Mouse (Mus musculus) limb, embryonic 15.5 days (tissue): ENCODE measurements around the gene Sap30bp. TPM values are rescaled to one million over a fixed set of nuclear protein-coding genes. Genes with fewer than 3 reads are reported as not detected.

Source experiments
- ATAC-seq: fragments of 200-750 bp; cut with Nextera tagmentation; 2 replicates; pipeline ENCODE4 v1.8.0; 2017; ENCODE audit warnings: low read depth, moderate TSS enrichment; ENCODE audit not compliant: insufficient number of reproducible peaks, low FRiP score, low TSS enrichment
- H3K27ac ChIP-seq: fragments of 300-500 bp; sonication (generic); 2 replicates; pipeline ENCODE4 v1.5.1; 2015; ENCODE audit warnings: moderate library complexity, mild to moderate bottlenecking, inconsistent platforms
- H3K27me3 ChIP-seq: fragments of 300-500 bp; sonication (generic); 2 replicates; pipeline ENCODE4 v1.6.1; 2015; ENCODE audit warnings: inconsistent platforms
- H3K36me3 ChIP-seq: fragments of 300-500 bp; sonication (generic); 2 replicates; pipeline ENCODE4 v1.6.1; 2015; ENCODE audit warnings: inconsistent platforms
- H3K4me1 ChIP-seq: fragments of 300-500 bp; sonication (generic); 2 replicates; pipeline ENCODE4 v1.6.1; 2015; ENCODE audit warnings: inconsistent platforms
- H3K4me2 ChIP-seq: fragments of 300-500 bp; sonication (generic); 2 replicates; pipeline ENCODE4 v1.6.1; 2015; ENCODE audit warnings: mild to moderate bottlenecking, inconsistent platforms
- H3K4me3 ChIP-seq: fragments of 300-500 bp; sonication (generic); 2 replicates; pipeline ENCODE4 v1.5.1; 2015; ENCODE audit warnings: mild to moderate bottlenecking, inconsistent platforms
- H3K9ac ChIP-seq: fragments of 300-500 bp; sonication (generic); 2 replicates; pipeline ENCODE4 v1.6.1; 2015; ENCODE audit warnings: inconsistent platforms
- H3K9me3 ChIP-seq: fragments of 300-500 bp; sonication (generic); 2 replicates; pipeline ENCODE4 v1.6.1; 2016; ENCODE audit warnings: inconsistent platforms
- WGBS: fragments of 180-500 bp; shearing (Covaris S2); methylation state at CpG from one replicate; pipeline ENCODE4 v1.1.7; 2015; 5-methylcytosine and 5-hydroxymethylcytosine counted together
- polyA plus RNA-seq: library from polyadenylated mRNA; unstranded; fragments of >200 nt; fragmentation: Nextera tagmentation; extraction: Ambion mirVana; gene quantifications from 2 replicates; pipeline ENCODE4 v1.2.1, GENCODE M21; 2015

Sap30bp gene
- polyA plus RNA-seq, 1 experiment from 2014 or later, result 36.1 TPM

- ATAC-seq, result no peak
- Histone ChIP-seq H3K4me2 (no peak overlapping the region), H3K4me1 (no peaks in the 10 kb centered on the region), H3K9me3 (no peaks in the 10 kb centered on the region), H3K27ac (no peak overlapping the region), H3K4me3 (no peak overlapping the region), H3K36me3 (no peaks in the 10 kb centered on the region), H3K27me3 (peaks cover 10% of the 10 kb centered on the region; the same call in 1 of the 2 replicates), H3K9ac (no peak overlapping the region)
- WGBS, result 61% methylated on average over 4 of the region's 4 CpGs
Measured at GRCm38 (mm10) chr11:115992098-115992497, 59.0 kb downstream of the Sap30bp start.

GRCm38 (mm10) chr11:115995256-115995655 lies 62.2 kb downstream of the Sap30bp start:
- Histone ChIP-seq H3K4me2 (no peak overlapping the region), H3K27ac (no peak overlapping the region), H3K9ac (no peak overlapping the region), H3K4me3 (no peak overlapping the region), H3K9me3 (no peaks in the 10 kb centered on the region), H3K27me3 (no peaks in the 10 kb centered on the region), H3K36me3 (no peaks in the 10 kb centered on the region), H3K4me1 (peaks cover 4% of the 10 kb centered on the region; the same call in 1 of the 2 replicates)
- ATAC-seq, result no peak
- 82% methylated on average over 3 of the region's 3 CpGs for WGBS

GRCm38 (mm10) chr11:115997047-115997446 lies 64.0 kb downstream of the Sap30bp start:
- peaks cover 4% of the 10 kb centered on the region; the same call in 1 of the 2 replicates for H3K4me1 ChIP-seq
- H3K4me3 ChIP-seq, result no peak overlapping the region
- ATAC-seq, result no peak
- no peak overlapping the region for H3K4me2 ChIP-seq
- WGBS, result 69% methylated on average over 4 of the region's 4 CpGs
- H3K27ac ChIP-seq, result no peak overlapping the region
- H3K9me3 ChIP-seq, result no peaks in the 10 kb centered on the region
- no peaks in the 10 kb centered on the region for H3K27me3 ChIP-seq
- H3K9ac ChIP-seq, result no peak overlapping the region
- no peaks in the 10 kb centered on the region for H3K36me3 ChIP-seq

GRCm38 (mm10) chr11:115997662-115998061 lies 64.6 kb downstream of the Sap30bp start:
- Histone ChIP-seq H3K9ac (no peak overlapping the region), H3K4me2 (no peak overlapping the region), H3K27ac (no peak overlapping the region), H3K27me3 (no peaks in the 10 kb centered on the region), H3K36me3 (no peaks in the 10 kb centered on the region), H3K9me3 (no peaks in the 10 kb centered on the region), H3K4me1 (peaks cover 4% of the 10 kb centered on the region; the same call in 1 of the 2 replicates), H3K4me3 (no peak overlapping the region)
- WGBS, result 66% methylated on average over 5 of the region's 5 CpGs
- no peak for ATAC-seq

- Histone ChIP-seq H3K27me3 (no peaks in the 10 kb centered on the region), H3K9ac (no peak overlapping the region), H3K9me3 (no peaks in the 10 kb centered on the region), H3K27ac (no peak overlapping the region), H3K36me3 (no peaks in the 10 kb centered on the region), H3K4me1 (peaks cover 4% of the 10 kb centered on the region; the same call in 1 of the 2 replicates), H3K4me2 (no peak overlapping the region), H3K4me3 (no peak overlapping the region)
- ATAC-seq, result no peak
- WGBS, result 84% methylated on average over 7 of the region's 7 CpGs
Measured at GRCm38 (mm10) chr11:115999027-115999426, 65.9 kb downstream of the Sap30bp start.

- Histone ChIP-seq H3K9ac (no peak overlapping the region), H3K4me2 (no peak overlapping the region), H3K27me3 (no peaks in the 10 kb centered on the region), H3K4me3 (no peak overlapping the region), H3K36me3 (no peaks in the 10 kb centered on the region), H3K4me1 (peaks cover 5% of the 10 kb centered on the region), H3K27ac (no peak overlapping the region), H3K9me3 (no peaks in the 10 kb centered on the region)
- ATAC-seq, result 0 out of 2 replicates have a peak, but pooled peaks have one; percentile 28
- WGBS, result 11% methylated on average over 14 of the region's 14 CpGs
Measured at GRCm38 (mm10) chr11:115999538-116000143, 66.6 kb downstream of the Sap30bp start.

GRCm38 (mm10) chr11:116000607-116001006 lies 67.5 kb downstream of the Sap30bp start:
- ATAC-seq, result no peak
- H3K4me1 ChIP-seq, result peaks cover 14% of the 10 kb centered on the region
- H3K27ac ChIP-seq, result no peak overlapping the region
- H3K4me2 ChIP-seq, result no peak overlapping the region
- H3K4me3 ChIP-seq, result no peak overlapping the region
- no peak overlapping the region for H3K9ac ChIP-seq
- 53% methylated on average over 10 of the region's 10 CpGs for WGBS
- H3K27me3 ChIP-seq, result no peaks in the 10 kb centered on the region
- H3K36me3 ChIP-seq, result no peaks in the 10 kb centered on the region
- no peaks in the 10 kb centered on the region for H3K9me3 ChIP-seq

- H3K9me3 ChIP-seq, result no peaks in the 10 kb centered on the region
- H3K4me1 ChIP-seq, result peaks cover 24% of the 10 kb centered on the region
- peaks cover 1% of the 10 kb centered on the region; the same call in 1 of the 2 replicates for H3K36me3 ChIP-seq
- ATAC-seq, result no peak
- WGBS, result 60% methylated on average over 6 of the region's 6 CpGs
- no peak overlapping the region for H3K9ac ChIP-seq
- no peak overlapping the region for H3K4me2 ChIP-seq
- no peaks in the 10 kb centered on the region for H3K27me3 ChIP-seq
- no peak overlapping the region for H3K27ac ChIP-seq
- no peak overlapping the region for H3K4me3 ChIP-seq
Measured at GRCm38 (mm10) chr11:116001725-116002124, 68.6 kb downstream of the Sap30bp start.

- Histone ChIP-seq H3K9me3 (no peaks in the 10 kb centered on the region), H3K4me1 (peaks cover 24% of the 10 kb centered on the region), H3K4me3 (no peak overlapping the region), H3K27ac (no peak overlapping the region), H3K4me2 (no peak overlapping the region), H3K27me3 (no peaks in the 10 kb centered on the region), H3K9ac (no peak overlapping the region), H3K36me3 (peaks cover 13% of the 10 kb centered on the region)
- 81% methylated on average over 3 of the region's 3 CpGs for WGBS
- no peak for ATAC-seq
Measured at GRCm38 (mm10) chr11:116002894-116003293, 69.8 kb downstream of the Sap30bp start.

GRCm38 (mm10) chr11:116004186-116004823 lies 71.2 kb downstream of the Sap30bp start:
- Histone ChIP-seq H3K4me1 (peaks cover 28% of the 10 kb centered on the region), H3K27me3 (no peaks in the 10 kb centered on the region), H3K4me3 (peak overlapping the region; percentile 39), H3K27ac (peak overlapping the region; percentile 81), H3K9ac (0 out of 2 replicates have a peak overlapping the region, but pooled peaks have one; percentile 24), H3K9me3 (no peaks in the 10 kb centered on the region), H3K36me3 (peaks cover 26% of the 10 kb centered on the region), H3K4me2 (peak overlapping the region; percentile 64)
- ATAC-seq, result 0 out of 2 replicates have a peak, but pooled peaks have one; percentile 0
- 37% methylated on average over 8 of the region's 8 CpGs for WGBS

GRCm38 (mm10) chr11:116004840-116005700 lies 72.0 kb downstream of the Sap30bp start:
- Histone ChIP-seq H3K9ac (peak overlapping the region; percentile 41), H3K27ac (peak overlapping the region; percentile 81), H3K4me2 (peak overlapping the region; percentile 64), H3K9me3 (no peaks in the 10 kb centered on the region), H3K4me1 (peaks cover 25% of the 10 kb centered on the region), H3K4me3 (peak overlapping the region; percentile 39), H3K36me3 (peaks cover 33% of the 10 kb centered on the region), H3K27me3 (no peaks in the 10 kb centered on the region)
- 5% methylated on average over 51 of the region's 54 CpGs for WGBS
- peak; percentile 58; the same call in 1 of the 2 replicates for ATAC-seq
